Mouse (Mus musculus) cerebellum, postnatal 36 days (tissue): Measurements from ENCODE around the gene Nop9.

Source experiments
- DNase-seq, 2 experiments: peaks; one replicate each; pipeline ENCODE4 v3.0.0; 2021 to 2022; ENCODE audit warnings: mixed read lengths in 2 of 2

The Nop9 gene

DNA sequence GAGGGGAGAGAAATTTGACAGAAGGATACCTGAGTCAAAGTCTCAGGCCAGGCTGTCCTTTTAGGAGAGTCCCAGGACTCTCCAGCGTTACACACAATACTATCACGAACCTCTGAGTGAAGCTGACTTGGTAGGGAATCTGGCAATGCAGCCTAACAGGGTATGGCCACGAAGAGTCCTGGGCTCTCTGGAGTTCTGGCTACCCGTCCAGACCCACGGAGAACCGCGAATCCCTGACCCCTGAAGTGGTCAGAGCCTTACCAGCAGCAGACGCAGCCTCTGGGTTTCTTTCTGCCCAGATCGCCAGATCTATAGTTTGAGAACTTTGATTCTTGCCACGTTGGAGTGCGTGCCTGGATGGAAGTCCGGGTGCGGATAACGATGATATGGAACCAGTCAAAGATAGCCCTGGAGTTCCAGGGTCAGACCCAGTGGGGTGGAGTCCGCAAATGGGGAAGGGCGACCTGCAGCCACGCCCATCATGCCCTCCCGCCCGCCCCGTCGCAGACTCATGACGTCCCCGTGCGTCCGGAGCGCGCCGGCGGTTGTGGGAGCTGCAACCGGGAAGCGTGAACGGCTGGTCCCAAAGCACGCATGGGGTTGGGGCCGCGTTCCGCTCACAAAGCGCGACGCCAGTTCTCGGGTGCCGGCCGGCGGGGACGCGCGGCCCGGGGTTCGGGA lies at the start of gene Nop9, which contains the start of gene Dhrs1:
Gene Nop9, plus strand, starts transcription at position 514 of the 681 bp plus-strand sequence.
Gene Dhrs1, minus strand, starts transcription at position 511 of the 681 bp plus-strand sequence.
- peak; percentile 82 to 87 for DNase-seq

DNA sequence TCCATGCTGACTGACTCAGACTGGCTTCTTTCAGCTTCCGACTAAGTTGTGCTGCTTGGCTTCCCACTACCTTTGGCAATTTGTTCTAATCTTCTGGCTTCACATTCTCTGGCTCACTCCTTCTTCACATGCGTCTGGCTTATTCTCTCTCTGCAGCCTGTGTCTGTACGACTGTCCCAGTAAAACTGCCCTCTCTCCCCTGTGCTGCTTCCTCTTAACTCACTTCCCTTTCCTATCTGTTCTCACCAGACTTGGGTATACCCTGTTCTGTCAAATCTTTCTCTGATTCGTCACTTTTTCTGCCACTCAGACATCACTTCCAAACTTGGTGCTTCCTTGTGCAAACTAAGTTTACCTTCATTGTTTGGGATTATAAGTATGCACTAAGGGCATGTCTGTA lies 48.3 kb upstream of the Nop9 start:
- DNase-seq: no peak

DNA sequence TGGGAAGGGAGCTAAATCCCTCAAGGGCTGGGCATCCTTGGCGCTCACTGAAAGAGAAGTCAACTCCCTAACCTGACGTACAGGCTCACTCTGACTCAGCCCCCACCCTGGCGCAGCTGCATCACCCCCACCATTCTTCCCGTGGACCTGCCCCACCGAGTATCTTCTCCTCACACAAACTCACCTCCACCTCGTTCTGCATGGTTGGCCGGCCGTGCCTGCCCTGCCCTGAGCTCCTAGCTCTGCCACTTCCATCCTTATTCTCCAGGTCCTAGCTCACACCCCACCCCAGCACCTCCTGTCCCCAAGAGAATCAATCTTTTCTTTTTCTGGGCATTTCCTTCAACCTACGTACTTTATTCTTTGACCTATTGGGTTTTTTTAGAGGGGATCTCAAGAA lies 44.4 kb upstream of the Nop9 start:
- no peak for DNase-seq

DNA sequence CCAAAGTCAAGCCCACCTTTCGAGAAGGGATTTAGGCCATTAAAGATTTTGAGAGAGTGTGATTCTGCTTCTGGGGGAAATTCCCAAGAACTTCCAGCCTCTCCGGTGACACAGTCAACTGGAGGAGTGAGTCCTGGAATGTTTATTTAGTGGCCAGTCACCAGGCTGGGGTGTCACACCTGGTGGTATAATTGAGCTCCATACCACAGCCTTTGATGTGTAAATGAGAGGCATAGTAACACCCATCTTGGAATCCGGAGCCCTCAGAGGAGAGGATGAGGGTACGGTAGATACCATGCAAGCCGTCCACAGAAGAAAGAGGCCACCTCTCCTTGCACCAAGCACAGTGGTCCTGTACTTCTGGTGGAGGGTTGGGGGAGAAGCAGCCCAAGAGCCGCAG lies 42.7 kb upstream of the Nop9 start:
- no peak for DNase-seq

DNA sequence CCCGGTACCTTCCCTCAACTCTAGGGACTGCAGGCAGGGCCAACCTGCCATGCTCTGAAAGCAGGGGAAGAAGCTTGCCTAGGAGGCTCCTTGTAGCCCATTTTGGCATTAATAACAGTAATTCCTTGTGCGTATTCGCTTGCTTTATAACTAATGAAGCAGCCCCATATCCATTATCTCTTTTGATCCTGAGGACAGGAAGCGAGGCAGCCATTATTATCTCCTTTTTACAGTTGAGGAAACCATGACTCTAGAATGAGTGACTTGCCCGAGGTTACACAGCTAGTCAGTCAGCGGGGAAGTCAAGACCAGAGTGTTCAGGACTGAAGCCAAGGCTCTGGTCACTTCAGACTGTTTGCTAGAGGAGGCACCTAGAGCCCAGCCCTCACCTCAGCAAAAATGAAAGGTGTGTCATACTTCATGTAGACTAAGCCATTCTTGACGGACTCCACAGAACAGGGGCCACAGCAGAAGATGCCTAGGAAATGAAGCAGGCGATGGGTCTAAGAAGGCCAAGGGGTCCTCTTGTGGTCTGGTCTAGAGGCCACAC lies 39.4 kb upstream of the Nop9 start:
- DNase-seq: no peak

DNA sequence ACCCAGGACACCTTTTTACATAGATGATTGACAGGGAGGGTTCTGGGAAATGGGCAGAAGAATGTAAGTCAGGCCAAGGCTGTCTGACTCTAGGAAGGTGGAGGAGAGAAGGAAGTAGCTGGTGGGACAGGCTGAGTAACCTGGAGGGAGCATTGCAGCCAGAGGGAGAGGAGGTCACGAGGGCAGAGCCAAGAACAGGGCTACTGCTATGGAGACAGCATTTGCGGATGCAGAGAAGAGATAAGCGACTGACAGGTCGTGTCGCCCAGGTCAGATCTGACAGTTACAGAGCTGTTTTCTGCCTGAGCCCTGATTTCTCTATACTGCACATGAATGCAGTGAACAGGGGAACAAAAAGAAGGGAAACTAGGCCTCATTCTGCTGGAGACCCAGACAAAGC lies 38.1 kb upstream of the Nop9 start:
- no peak for DNase-seq

DNA sequence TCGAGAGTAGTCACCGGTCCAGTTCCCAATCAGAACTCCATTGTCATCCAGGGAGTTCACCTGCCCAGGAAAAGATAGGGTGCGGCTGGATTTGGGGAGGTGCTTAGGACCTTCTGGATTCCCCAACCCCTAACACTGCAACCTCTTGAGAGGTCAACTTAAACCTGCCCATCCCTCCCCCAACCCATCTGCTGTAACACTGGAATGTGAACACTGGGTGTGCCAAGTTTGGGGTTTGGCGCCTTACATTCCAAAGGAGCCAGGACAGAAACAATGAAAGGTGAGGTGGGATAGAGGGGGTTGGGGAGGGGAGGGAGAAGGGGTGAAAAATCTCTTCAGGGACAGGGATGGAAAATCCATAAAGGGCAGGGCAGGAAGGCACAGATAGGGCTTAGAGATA lies 36.0 kb upstream of the Nop9 start:
- no peak for DNase-seq

DNA sequence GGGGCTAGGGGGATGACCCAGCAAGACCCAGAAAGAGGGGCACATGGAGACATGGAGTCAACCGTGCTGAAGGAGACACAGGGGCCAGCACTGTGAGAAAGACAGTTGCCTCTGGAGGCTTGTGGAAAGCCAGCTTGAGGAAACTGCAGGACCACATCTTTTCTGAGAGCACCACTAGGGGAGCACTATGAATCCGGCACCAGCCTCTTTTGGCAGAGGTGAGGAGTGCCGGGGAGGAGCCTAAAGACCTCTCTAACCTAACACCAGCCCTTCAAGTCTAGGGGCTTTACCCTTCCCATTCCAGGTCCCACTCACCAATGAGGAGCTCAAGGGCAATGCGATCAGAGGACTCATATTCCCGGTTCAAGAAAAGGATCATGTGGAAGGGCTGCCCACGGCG lies 33.7 kb upstream of the Nop9 start:
- DNase-seq: no peak

DNA sequence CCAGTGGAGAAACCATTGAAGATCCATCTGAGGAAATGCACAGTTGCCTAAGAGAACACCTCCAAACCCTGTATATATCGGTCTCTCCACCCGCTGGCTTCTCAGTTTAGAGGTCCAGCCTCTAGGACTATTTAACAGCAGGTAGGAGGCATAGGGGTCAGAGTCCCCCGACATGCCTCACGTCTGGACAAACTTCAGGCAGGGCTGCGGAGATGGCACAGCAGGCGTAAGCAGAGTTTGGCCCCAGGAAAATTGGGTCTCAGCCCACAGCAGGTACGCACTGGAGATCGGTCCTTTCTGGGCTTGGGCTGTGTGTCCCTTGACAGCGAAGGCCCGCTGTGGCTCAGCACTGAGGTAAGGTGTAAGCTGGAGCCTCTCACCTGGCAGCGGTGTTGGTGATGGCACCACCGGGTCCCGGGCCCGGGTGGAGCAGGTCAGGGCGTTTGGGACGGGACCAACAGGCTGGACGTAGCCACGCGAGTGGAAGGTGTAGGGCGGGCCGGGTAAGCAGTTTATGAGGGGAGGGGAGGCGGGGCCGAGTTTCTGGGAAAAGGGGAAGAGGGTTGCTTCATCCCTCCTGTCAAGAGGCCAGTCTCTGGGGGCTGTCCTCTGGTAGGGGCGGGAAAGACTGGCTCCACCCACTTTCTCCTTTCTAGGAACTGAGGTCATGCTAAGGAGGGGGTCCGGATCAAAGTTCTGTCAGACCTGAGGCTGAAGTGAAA lies 32.3 kb upstream of the Nop9 start:
- DNase-seq: no peak

DNA sequence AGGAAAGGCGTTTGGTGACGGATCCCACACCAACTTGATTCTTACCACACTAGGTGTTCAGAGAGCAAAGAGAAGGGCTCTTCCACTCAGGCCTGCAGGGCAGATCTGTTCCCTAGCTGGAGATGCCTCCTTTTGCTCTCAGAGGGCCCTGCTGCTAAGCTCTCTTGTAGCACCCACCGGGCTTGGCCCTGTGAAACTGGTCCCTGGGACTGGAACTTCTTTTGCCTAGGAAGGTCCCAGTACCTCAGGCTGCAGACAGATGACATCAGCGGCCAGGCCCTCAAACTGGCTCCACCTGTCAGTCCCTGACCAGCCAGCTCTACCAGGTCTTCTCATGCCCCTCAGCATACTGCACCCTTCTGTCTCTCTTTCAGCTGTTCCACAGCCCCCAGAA lies 31.8 kb upstream of the Nop9 start, which contains the start of gene Tgm1:
Gene Tgm1, minus strand, starts transcription at position 198 of the 394 bp plus-strand sequence.
- DNase-seq: no peak

DNA sequence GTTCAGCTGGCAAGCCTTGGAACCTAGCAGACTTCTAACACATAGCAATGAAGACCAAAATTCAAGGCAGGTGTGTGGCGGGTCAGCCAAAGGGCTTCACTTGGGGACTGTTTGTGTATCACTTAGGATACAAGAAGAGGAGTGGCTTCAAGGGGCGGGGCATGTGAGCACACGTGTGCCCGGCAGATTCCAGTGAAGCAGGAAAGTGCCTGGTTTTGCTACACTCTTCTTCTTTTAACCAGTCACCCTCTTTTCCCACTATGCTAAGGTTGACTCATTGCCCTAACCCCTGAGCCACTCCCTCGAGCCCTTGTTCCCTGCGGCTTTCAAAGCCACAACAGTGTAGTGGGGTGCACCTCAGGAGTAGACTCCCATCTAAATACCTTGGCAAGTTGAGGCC lies 30.6 kb upstream of the Nop9 start:
- no peak for DNase-seq

DNA sequence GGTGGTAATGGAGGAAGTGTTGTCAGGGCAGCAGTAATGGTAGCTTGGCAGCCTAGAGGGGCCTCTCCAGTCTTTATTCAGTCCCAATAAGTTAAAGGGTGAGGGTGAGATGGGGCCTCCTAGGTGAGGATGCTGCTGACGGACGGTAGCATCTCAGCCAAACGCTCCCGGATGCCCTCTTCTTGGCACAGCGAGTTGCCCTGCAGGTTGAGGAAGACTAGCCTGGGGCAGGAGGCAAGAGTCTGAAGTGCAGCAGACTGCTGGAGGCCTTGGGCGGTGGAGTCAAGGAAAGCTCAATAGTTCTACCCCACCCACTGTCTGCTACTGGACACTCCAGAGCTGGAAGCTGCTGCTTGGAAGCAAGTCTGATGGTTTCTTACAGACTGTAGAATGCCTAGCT lies 29.2 kb upstream of the Nop9 start:
- DNase-seq: no peak

DNA sequence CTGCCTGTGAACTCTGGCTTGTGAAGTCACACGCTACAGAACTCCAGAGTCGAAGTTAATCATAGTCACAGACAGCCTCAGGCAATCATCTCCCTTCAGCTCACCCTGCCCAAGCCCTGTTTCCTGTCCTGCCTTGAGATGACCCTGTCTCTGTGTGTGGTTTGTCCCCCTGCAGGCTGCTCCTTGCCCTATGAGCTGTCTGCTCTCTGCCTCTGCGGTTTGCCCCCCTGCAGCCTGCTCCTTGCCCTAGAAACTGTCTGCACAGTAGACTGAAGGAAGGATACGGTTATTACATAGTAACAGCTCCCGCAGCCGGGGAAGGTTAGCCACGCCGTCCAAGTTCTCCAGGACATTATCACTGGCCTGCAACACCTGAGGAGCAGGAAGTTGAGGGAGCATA lies 28.6 kb upstream of the Nop9 start:
- DNase-seq: no peak

DNA sequence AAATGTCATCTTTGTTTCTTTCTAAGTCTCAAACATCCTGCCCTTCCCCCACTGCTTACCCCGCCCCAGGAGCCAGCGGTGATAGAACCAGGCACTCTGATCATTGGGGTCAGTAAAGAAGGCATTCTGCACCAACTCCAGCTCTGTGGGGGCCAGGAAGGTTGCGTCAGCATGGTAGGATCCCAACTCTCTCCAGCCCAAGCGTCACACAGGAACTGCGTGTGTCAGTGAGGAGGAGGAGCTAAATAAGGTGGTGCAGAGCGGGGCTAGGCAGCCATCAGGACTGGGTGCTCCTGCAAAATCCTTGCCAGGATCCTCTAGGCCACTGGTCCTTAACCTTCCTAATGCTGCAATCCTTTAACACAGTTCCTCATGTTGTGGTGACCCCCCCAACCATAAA lies 25.8 kb upstream of the Nop9 start:
- DNase-seq: no peak

DNA sequence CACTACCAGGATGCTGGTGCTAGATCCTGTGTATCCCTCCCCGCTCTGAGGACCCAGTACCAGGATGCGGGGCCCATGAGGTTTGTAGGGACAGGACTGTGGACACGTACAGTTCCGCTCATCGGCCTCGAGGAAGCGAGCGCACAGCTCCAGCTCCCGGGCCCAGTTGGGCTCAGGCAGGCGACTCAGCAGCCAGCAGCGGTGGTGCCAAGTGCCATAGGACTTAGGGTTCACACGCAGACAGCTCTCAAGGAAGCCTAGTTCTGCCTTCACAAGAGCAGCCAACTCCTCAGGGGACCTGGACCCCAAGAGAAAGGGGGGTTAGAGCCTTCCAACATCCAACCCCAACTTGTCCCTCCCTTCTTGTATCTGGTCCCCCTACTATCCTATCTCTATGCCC lies 24.8 kb upstream of the Nop9 start:
- no peak for DNase-seq

DNA sequence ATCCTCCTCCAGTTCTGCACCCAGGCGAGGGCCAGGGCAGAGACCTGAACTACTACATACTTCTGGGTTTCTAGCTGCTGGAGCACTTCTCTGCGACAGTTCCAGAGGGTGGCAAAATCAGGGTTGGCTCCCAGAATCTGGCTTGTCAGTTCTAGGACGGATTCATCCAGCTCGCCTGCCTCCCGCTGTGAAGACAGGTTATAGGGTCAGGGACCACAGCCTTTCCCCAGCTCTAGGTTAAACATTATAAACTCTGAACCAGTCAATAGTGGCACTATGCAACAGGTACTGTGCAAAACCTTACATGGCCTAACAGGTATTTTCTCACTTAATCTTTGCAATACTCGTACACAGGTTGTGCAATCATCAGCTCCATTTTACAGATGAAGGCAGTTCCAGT lies 24.4 kb upstream of the Nop9 start:
- DNase-seq: no peak

DNA sequence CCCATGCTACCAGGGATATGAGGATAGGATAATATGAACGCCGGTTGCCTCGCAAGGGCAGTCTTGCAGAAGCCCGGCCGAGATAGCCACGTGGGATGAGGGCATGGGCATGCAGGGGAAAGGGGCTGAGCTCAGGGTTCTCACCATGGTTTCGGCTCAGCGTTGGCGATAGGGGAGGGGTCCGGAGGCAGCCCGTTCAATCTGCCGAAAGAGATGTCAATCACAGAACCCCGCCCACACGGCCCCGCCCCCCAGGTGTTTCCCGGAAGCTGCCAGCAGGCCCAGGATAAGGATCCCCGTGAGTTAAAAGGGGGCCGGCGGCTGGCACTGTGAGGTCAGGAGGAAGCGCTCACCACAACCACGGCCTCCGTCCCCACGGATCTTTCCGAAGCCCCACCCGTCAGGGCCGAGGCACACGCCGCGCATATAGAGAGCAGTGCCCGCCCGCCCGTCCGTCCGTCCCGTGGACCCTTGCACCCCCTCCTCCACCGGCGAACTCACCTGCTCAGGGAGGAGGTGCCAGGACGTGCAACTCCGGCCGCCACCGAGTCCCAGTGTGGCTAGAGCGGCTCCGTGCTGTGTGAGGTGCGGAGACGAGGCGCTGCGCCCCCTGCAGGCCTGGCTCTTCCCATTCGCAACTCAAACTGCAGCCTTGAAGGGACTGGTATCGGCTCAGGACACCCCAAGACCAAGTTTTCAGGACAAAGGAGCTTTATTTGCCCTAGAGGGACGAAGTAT lies 23.6 kb upstream of the Nop9 start, which contains the start of gene Rabggta:
Gene Rabggta, minus strand, starts transcription at position 564 of the 738 bp plus-strand sequence.
- peak; percentile 94 to 95 for DNase-seq

DNA sequence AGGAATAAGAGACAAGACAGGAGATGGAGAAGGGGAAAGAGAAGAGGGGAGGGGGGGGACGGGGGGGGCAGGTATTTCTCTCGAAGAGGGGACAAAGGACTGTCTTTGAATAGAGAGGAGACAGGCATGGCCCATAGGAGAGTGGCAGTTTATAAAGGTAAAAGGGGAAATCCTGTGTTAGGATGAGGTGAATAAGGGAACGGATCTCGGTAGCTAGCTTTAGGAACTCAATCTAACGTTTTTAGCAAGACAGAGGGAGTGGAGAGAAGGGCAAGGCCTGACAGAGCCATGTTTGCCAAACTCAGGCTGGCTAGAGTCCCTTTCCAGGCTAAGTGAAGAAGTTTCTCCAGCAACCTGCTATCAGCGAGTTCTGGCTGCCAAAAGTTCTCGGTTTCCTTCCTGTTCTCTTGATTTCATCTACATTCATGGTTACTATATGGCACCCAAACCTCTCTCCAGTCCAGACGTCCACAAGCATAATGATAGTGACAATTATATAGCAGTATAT lies 23.0 kb upstream of the Nop9 start:
- DNase-seq: no peak

DNA sequence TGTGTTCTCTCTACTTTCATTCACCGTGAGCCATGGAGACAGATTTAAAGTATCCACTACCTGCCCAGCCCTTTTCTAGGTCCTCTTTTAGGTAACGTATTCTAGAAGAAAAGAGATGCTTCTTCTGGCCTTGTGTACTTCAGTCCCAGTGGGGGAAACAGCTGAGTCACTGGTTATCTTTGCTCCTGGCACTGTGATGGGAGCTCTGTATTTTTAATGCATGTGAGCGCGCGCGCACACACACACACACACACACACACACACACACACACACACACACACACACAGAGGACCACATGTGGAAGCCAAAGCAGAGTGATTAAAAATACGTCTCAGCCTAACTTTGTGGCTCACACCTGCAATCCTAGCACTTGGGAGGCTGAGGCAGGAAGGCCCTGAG lies 22.1 kb upstream of the Nop9 start:
- no peak for DNase-seq

DNA sequence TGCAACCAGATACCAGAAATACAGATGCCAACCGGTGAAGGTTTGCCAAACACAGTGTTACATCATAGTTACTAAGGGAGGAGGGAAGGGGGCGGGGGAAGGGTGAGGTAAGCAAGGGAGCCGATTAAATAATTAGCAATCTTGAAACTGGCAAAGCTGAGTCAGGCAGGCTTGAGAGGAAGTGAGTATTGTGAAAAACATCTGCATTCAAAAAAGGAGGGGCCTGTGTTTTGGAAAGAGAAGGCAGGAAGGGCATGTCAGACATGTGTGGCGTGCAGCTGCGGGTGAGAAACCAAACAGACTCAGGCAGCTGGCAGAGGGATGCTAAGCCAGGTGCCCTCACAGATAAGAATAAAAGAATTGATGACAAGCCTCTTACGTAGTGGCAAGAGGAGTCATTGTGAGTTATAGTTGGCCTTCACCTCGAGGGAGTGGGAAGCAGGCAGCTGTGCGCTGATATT lies 21.1 kb upstream of the Nop9 start:
- DNase-seq: no peak

DNA sequence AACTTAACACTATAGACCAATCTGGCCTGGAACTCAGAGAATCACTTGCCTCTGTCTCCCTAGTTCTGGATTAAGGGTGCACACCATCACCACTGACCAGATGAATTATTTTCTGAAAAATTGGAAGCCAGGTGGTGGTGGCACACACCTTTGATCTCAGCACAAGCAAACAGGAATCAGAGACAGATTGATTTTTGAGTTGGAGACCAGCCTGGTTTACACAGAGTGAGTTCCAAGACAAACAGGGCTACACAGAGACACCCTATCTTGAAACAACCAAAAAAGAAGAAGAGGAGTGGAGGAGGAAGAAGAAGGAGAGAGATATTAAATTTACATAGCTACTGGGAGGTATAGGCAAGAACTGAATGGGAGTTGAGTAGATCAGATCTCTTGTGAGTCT lies 19.2 kb upstream of the Nop9 start:
- DNase-seq: no peak

DNA sequence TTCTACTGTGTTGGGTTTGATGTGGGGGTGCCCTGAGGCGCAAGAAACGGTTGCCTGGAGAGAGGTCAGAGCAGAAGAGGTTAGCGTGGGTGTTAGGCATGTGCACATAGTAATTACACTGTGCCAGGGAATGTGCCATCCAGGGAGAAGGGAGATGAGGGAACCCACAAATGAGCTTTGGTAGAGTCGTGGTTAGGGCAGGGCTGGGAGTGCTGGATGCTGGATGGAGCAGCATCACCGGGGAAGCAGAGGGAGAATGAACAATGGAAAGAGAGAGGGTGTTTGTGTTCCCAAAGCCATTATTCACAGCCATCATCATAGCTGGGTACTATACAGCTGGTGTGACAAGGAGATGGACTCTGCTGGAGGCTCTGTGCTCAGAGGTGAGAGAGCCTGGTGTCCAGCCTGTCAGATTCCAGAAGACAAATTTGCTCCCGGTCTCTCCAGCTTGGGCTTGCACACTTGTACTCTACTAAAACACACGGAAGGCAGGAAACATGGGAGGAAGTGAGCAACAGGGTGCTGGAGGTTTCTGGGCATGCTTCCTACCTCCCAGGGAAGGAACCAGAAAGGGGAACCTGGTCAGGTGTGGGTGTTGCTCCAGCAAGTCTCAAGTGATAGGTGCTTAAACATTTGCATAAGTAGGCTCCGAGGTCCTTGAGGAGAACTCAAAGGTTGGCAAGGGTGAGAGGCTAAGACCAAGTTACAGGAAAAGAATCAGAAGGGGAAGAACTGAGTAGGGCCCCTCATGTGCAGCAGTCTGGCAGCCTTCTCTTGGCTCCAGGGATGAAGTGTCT lies 17.4 kb upstream of the Nop9 start:
- no peak for DNase-seq
